Mouse (Mus musculus) spleen, postnatal 0 days (tissue): ENCODE measurements around the gene Cdc34. TPM values are rescaled to one million over a fixed set of nuclear protein-coding genes. Genes with fewer than 3 reads are reported as not detected.

Source experiments
- polyA plus RNA-seq: library from polyadenylated mRNA; unstranded; fragments of >200 nt; fragmentation: Nextera tagmentation; extraction: Ambion mirVana; gene quantifications from 2 replicates; pipeline ENCODE4 v1.2.1, GENCODE M21; 2015

Cdc34 gene
- polyA plus RNA-seq, result 108 and 126 TPM in 2 replicates

DNA sequence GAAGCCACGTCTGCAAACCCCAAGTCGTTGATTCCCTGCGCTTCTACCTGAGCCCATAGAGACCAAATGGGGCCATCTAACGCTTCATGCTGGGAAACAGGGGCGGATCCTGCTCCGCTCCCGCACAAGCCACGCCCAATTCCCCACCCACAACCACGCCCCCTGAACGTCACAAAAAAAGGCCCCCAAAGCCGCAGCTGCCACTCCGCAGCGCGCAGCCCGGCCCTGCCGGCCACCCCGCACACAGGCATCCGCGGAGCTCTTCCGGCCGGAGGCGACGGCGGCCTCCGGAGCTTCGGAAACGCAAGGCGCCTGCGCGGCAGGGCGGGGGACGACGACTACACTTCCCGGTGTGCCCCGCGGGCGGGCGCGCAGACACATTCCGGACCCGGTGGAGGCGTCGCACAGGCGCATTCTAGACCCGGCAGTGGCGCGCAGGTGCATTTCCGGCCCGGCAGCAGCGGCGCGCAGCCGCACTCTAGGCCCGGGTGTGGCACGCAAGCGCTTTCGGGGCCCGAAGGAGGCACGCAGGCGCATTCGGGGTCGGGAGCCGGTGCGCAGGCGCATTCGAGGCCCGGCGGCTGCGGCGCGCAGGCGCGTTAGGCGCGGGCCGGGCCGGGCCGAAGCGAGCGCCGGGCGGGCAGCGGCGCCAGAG, at the start of gene Cdc34:
TSS of gene Cdc34 (plus strand) at position 605 of the 655 bp plus-strand sequence.

DNA sequence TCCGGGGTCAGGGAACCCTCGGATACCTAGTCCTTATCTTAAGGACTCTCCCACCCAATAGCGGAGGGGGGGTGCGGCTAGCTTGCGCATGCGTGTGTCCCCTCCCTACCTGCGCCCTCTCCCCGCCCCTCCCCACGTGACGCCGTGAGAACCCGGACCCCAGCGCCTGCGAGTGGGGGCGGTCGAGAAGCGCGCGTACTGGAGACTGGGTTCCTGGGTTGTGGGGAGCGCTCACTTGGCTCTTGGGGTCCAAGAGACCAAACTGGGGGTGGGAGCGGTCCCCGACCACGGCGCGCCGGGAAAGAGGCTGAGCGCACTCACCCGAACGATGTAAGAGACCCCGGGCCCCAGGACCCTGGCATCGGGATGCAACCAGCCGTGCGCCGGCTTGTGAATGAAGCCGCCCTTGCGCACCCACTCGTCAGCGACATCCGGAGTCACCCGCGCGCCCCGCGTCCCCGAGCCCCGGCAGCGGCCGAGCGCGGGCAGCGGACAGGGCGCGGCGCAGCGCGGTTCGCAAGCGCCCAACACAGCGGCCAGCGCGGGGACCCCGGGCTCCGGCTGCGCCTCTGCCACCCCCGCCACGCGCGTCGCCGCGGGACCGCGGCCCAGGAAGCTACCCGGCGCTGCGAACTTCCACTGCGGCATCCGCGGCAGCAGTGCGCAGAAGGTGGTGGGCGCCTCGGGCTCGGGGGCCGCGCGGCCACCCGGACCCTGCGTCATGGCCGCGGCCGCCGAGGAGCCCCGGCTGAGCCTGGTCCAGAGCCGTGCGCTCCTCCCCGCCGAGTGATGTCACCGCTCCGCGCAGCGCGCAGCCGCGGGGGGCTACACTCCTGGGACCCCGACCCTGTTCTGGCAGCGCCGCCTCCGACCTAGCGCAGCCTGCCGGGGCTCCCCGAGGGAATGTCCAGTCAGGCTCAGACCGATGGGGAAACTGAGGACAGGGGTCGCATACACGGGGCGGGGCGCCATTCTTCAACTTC, 44.6 kb upstream of the Cdc34 start, which contains the start of gene Shc2:
TSS of gene Shc2 (minus strand) at position 791 of the 983 bp plus-strand sequence.

DNA sequence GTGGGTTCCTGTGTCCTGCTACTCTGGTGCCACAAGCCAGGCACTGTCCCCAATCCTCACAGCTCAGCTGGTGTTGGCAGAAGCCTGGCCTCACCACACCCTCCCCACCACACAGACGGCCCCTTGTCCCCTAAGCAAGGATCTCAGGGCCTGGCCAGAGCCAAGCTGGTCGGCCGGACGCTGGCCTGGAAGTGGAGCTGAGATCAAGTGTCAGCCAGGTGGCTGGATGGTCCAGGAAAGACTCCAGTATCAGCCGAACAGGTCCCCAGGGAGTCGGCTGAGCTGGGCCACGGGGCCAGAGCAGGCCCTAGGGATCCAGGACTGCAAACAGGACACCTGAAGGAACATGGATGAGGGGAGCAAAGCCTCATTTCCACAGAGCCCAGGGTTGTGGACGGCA, 36.3 kb upstream of the Cdc34 start, which contains the start of gene Odf3l2:
TSS of gene Odf3l2 (minus strand) at position 28 of the 400 bp plus-strand sequence.

DNA sequence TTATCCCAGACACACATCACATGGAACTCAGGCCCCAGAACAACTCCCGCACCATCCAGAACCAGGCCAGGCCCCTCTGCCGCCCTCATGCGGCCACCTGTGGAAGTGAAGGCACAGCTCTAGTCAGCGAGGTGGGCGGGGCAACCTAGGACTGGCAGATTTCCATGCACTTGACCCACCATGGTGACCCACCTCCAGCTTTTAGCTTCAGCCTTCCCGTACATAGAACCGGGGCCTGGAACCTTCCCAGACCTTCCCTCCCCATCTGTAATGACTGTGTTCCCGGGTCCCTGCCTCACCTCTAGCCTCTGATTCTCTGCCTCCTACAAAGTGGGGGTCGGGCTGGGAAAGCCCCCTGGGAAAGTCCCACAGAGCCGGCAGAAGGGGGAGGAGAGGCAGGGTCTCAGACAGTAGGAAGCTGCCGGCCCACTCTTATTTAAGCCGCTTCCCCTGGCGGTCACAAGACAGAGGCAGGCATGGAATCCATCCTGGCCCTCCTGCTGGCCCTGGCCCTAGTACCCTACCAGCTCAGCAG, 17.8 kb upstream of the Cdc34 start, which contains the start of gene Madcam1:
TSS of gene Madcam1 (plus strand) at position 429 of the 535 bp plus-strand sequence.

DNA sequence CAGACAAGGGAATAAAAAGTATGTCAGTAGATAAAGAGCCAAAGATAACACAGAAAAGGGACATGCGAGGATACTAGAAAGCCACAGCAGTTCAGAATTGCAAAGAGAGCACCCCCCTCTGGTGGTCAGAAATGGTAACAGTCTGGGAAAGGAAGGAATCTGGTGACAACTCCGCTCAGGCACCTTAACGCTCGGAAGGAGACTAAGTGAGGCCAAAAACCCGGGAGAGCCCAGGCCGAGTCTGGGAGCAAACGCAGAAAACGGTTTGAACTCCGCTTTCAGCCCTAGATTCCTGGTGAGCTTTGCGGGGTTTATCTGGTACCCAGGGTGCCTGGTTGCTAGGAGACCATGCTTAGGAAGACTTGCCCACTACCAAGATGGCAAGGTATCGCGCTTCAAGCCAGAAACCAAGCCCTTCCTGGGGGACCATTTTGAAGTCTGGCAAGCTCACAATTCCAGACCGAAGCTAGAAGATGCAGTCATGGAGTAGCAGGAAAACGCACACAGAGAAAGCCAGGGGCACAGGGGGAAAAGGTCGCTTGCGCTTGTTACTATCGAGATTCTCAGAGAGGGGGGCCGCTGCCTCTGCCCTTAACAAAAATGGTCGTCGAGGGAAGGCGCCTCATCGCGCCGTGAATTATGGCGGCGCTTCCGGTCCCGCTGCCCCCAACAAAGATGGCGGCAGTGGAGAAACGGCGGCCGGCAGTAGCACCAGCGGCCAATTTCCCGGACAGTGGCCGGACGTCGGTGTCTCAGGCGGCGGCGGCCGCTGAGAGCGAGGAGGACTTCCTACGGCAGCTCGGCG, 13.0 kb upstream of the Cdc34 start, which contains the start of gene Tpgs1:
TSS of gene Tpgs1 (plus strand) at position 599 of the 805 bp plus-strand sequence.

DNA sequence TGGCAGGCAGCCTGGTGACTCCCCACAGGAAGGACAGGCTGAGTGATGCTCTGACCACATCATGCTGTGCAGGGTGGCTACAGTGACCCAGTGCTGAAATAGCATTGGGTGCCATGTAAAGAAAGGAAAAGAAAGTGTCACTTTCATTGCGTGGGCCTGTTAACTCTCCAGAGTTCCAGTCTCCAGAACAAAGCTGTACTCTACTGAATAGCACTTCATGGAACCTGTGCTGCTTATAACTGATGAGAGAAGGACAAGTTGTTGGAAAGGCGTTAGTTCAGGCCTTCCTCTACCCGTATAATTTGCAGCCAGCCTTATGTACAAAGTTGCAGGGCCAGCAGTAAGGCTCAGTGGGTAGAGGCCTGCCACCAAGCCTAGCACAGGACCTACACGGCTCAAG, 6.7 kb downstream of the Cdc34 start, which contains the start of gene Gzmm:
TSS of gene Gzmm (plus strand) at position 301 of the 400 bp plus-strand sequence.

DNA sequence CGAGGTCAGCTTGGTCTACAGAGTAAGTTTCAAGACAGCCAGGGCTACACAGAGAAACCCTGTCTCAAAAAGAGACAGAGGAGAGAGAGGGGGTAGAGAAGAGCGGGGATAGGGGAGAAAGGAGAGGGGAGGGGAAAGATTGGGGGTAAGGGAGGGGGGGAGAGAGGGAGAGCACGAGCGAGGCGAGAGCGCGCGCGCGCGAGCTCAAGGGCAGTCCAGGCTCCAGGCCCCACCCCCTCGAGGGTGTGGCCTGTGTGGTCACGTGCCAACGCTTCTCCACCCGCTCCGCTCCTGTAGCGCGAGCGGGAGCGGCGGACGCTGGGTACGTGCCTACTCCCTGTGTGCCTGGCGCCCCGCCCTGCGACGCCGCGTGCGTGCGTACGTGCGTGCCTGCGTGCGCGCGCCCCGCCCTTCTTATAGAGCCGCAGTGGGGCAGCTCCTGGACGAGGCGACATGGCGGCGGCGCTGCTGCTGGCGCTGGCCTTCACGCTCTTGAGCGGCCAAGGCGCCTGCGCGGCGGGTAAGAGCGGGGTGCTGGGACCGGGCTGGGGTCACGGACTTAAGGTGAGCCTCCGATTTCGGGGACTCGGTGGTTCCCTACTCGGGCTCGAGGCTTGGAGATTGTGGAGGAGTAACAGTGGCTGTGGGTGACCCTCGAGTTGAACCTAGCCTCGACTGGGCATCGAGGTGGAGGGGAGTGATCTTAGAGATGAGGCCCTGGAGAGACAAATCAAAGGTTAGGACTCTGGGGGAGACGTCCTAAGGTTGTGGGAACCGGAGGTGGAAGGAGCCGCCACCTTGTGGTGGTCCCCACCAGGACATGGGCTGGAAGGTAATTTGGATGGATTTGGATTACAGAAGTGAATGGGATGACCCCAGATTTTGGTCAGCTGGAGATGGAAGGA, 22.3 kb downstream of the Cdc34 start, which contains the start of gene Bsg:
TSS of gene Bsg (plus strand) at position 427 of the 905 bp plus-strand sequence.

DNA sequence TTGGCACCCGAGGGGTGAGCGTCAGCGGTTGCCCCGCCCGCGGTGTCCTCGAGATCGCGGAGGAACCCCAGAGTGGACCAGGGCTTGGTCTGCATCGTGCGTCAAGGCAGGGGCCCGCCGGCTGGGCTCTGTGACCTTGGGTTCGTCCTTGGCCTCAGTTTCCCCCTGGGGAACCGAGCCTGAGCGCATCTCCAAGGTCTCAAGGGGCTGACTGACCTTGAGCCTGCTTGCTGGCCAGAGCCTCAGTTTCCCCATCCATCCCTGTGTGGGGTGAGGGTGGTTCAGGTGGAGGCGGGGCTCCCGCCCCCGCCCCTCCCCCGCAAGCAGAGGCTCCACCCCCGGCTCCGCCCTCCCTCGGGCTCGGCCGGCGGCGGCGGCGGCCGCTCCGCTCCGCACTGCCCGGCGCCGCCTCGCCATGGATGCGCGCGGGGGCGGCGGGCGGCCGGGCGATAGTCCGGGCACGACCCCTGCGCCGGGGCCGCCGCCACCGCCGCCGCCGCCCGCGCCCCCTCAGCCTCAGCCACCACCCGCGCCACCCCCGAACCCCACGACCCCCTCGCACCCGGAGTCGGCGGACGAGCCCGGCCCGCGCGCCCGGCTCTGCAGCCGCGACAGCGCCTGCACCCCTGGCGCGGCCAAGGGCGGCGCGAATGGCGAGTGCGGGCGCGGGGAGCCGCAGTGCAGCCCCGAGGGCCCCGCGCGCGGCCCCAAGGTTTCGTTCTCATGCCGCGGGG, 34.4 kb downstream of the Cdc34 start, which contains the start of gene Hcn2:
TSS of gene Hcn2 (plus strand) at position 381 of the 734 bp plus-strand sequence.

Other genes starting within 250 kb of the Cdc34 start
- not detected in 2 replicates for gene Vmn2r83, start 213.5 kb upstream of the Cdc34 start, polyA plus RNA-seq
- gene Plpp2, start 148.4 kb upstream of the Cdc34 start, polyA plus RNA-seq, result 8.5 and 11.1 TPM in 2 replicates
- gene Mier2, start 127.0 kb upstream of the Cdc34 start, polyA plus RNA-seq, result 10.7 and 13.4 TPM in 2 replicates
- gene Theg, start 94.9 kb upstream of the Cdc34 start, polyA plus RNA-seq, result not detected in 2 replicates
- not detected in 2 replicates for gene C2cd4c, start 68.2 kb upstream of the Cdc34 start, polyA plus RNA-seq
- gene Shc2, start 44.3 kb upstream of the Cdc34 start, polyA plus RNA-seq, result 0.90 TPM in 2 replicates
- gene Odf3l2, start 36.5 kb upstream of the Cdc34 start, polyA plus RNA-seq, result not detected in 2 replicates
- 25.8 and 30.9 TPM in 2 replicates for gene Madcam1, start 17.6 kb upstream of the Cdc34 start, polyA plus RNA-seq
- 31.4 and 37.7 TPM in 2 replicates for gene Tpgs1, start 12.8 kb upstream of the Cdc34 start, polyA plus RNA-seq
- 0.23 and 0.45 TPM in 2 replicates for gene Gzmm, start 6.8 kb downstream of the Cdc34 start, polyA plus RNA-seq
- gene Bsg, start 22.3 kb downstream of the Cdc34 start, polyA plus RNA-seq, result 663 and 749 TPM in 2 replicates
- 0.04 and 0.07 TPM in 2 replicates for gene Hcn2, start 34.4 kb downstream of the Cdc34 start, polyA plus RNA-seq
- 15.7 and 18.4 TPM in 2 replicates for gene Polrmt, start 64.4 kb downstream of the Cdc34 start, polyA plus RNA-seq
- gene Fgf22, start 72.9 kb downstream of the Cdc34 start, polyA plus RNA-seq, result 0.28 TPM in 1 of 2 replicates, not detected in the other
- gene Rnf126, start 84.8 kb downstream of the Cdc34 start, polyA plus RNA-seq, result 41.4 and 42.3 TPM in 2 replicates
- 3.3 and 3.6 TPM in 2 replicates for gene Fstl3, start 95.1 kb downstream of the Cdc34 start, polyA plus RNA-seq
- 9.3 and 15.0 TPM in 2 replicates for gene Prss57, start 108.8 kb downstream of the Cdc34 start, polyA plus RNA-seq
- gene Palm, start 111.4 kb downstream of the Cdc34 start, polyA plus RNA-seq, result 16.9 and 22.9 TPM in 2 replicates
- gene Misp, start 138.8 kb downstream of the Cdc34 start, polyA plus RNA-seq, result 0.08 and 0.27 TPM in 2 replicates
- gene Ptbp1, start 172.2 kb downstream of the Cdc34 start, polyA plus RNA-seq, result 131 and 134 TPM in 2 replicates
- gene Prtn3, start 192.3 kb downstream of the Cdc34 start, polyA plus RNA-seq, result 176 and 239 TPM in 2 replicates
- 9.7 and 12.6 TPM in 2 replicates for gene Plppr3, start 192.4 kb downstream of the Cdc34 start, polyA plus RNA-seq
- 219 and 294 TPM in 2 replicates for gene Elane, start 204.1 kb downstream of the Cdc34 start, polyA plus RNA-seq
- gene Cfd, start 208.7 kb downstream of the Cdc34 start, polyA plus RNA-seq, result not detected in 2 replicates
- 20.3 and 23.3 TPM in 2 replicates for gene Med16, start 226.7 kb downstream of the Cdc34 start, polyA plus RNA-seq
- gene Gm26602, start 228.7 kb downstream of the Cdc34 start, polyA plus RNA-seq, result not detected in 2 replicates
- 0.41 and 0.68 TPM in 2 replicates for gene Kiss1r, start 234.8 kb downstream of the Cdc34 start, polyA plus RNA-seq
- gene R3hdm4, start 239.0 kb downstream of the Cdc34 start, polyA plus RNA-seq, result 107 and 121 TPM in 2 replicates
- 6.2 and 8.2 TPM in 2 replicates for gene Arid3a, start 244.8 kb downstream of the Cdc34 start, polyA plus RNA-seq